Mouse (Mus musculus) hindbrain, embryonic 16.5 days (tissue): ENCODE results near the gene Capn3. TPM values are rescaled to one million over a fixed set of nuclear protein-coding genes. Genes with fewer than 3 reads are reported as not detected.

Experiments
- ATAC-seq: fragments of 200-750 bp; cut with Nextera tagmentation; 2 replicates; pipeline ENCODE4 v1.8.0; 2017; ENCODE audit warnings: moderate TSS enrichment, moderate library complexity
- H3K27ac ChIP-seq: fragments of 300-500 bp; sonication (generic); 2 replicates; pipeline ENCODE4 v1.5.1; 2014; ENCODE audit warnings: low read depth, mild to moderate bottlenecking, control low read depth, low read length, moderate library complexity
- H3K27me3 ChIP-seq: fragments of 300-500 bp; sonication (generic); replicated peaks from 2 replicates; pipeline ENCODE4 v1.6.1; 2014; ENCODE audit warnings: low read length; ENCODE audit not compliant: control insufficient read depth, insufficient read depth
- H3K36me3 ChIP-seq: fragments of 300-500 bp; sonication (generic); 2 replicates; pipeline ENCODE4 v1.6.1; 2014; ENCODE audit warnings: mild to moderate bottlenecking, low read length, moderate library complexity, mixed read lengths; ENCODE audit not compliant: control insufficient read depth, insufficient read depth
- H3K4me1 ChIP-seq: fragments of 300-500 bp; sonication (generic); 2 replicates; pipeline ENCODE4 v1.6.1; 2014; ENCODE audit warnings: low read depth, low read length; ENCODE audit not compliant: control insufficient read depth, insufficient read depth
- H3K4me2 ChIP-seq: fragments of 300-500 bp; sonication (generic); 2 replicates; pipeline ENCODE4 v1.6.1; 2014; ENCODE audit warnings: mild to moderate bottlenecking, low read length, control low read depth, moderate library complexity
- H3K4me3 ChIP-seq: fragments of 300-500 bp; sonication (generic); 2 replicates; pipeline ENCODE4 v1.5.1; 2014; ENCODE audit warnings: mild to moderate bottlenecking, low read length, control low read depth, moderate library complexity
- H3K9ac ChIP-seq: fragments of 300-500 bp; sonication (generic); 2 replicates; pipeline ENCODE4 v1.6.1; 2014; ENCODE audit warnings: low read depth, mild to moderate bottlenecking, control low read depth, low read length, moderate library complexity
- H3K9me3 ChIP-seq: fragments of 300-500 bp; sonication (generic); 2 replicates; pipeline ENCODE4 v1.6.1; 2014; ENCODE audit warnings: mild to moderate bottlenecking, low read length, moderate library complexity; ENCODE audit not compliant: control insufficient read depth
- WGBS: fragments of 180-500 bp; shearing (Covaris S2); extraction: QIAGEN DNeasy Blood & Tissue Kit; methylation state at CpG from one replicate; pipeline ENCODE4 v1.1.7; 2014; 5-methylcytosine and 5-hydroxymethylcytosine counted together
- polyA plus RNA-seq: library from polyadenylated mRNA; unstranded; fragments of >200 nt; fragmentation: Nextera tagmentation; extraction: Ambion mirVana; gene quantifications from 2 replicates; pipeline ENCODE4 v1.2.1, GENCODE M21; 2015

The Capn3 gene
- polyA plus RNA-seq, 1 experiment from 2014 or later = 0.54 TPM

DNA sequence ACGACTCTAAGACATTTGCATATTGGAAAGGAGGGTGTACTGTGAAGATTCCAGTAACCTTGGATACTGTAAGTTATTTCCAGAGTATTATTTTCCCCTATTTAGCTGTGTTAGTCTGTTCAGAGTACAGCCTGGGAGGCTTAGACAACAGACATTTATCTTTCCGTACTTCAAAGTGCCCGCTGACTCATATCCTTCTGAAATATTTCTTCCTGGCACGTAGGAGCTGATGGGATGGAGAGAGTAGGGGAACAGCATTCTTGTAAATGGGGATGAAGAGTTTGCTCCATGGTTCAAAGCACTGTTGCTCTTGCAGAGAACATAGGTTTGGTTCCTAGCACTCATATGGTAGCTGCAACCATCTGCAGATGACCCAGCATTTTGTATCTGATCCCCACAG lies 3.2 kb upstream of the Capn3 start:
- Histone ChIP-seq H3K9me3 (no peaks in the 10 kb centered on the region), H3K36me3 (no peaks in the 10 kb centered on the region)
- WGBS = 77% methylated on average over 4 of the region's 4 CpGs

DNA sequence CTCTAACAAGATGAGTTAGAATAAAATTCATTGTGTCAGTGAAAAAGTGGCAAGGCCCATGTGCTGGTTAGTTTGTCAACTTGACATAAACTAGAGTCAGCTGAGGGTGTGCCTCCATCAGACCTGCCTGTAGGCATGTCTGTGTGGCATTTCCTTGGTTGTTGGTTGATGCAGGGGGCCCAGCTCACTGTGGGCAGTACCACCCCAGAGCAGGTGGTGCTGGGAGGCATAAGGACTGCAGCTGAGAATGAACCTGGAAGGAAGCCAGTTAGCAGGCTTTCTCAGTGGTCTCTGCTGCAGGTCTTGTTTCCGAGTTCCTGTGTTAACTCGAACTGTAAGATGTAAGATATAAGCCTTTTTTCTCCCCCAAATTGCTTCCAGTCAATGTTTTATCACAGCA lies 832 bp upstream of the Capn3 start:
- Histone ChIP-seq H3K27me3 (no peaks in the 10 kb centered on the region), H3K4me2 (no peak overlapping the region), H3K27ac (no peak overlapping the region), H3K4me1 (no peaks in the 10 kb centered on the region), H3K9me3 (no peaks in the 10 kb centered on the region), H3K4me3 (no peak overlapping the region), H3K9ac (no peak overlapping the region), H3K36me3 (no peaks in the 10 kb centered on the region)
- no peak for ATAC-seq
- 65% methylated on average over 2 of the region's 2 CpGs for WGBS

More for the DNA sequence above, 3.2 kb upstream of the Capn3 start:
- Histone ChIP-seq H3K4me2 (no peak overlapping the region), H3K4me3 (no peak overlapping the region), H3K27me3 (no peaks in the 10 kb centered on the region), H3K9ac (no peak overlapping the region), H3K4me1 (no peaks in the 10 kb centered on the region), H3K27ac (no peak overlapping the region)
- no peak for ATAC-seq

DNA sequence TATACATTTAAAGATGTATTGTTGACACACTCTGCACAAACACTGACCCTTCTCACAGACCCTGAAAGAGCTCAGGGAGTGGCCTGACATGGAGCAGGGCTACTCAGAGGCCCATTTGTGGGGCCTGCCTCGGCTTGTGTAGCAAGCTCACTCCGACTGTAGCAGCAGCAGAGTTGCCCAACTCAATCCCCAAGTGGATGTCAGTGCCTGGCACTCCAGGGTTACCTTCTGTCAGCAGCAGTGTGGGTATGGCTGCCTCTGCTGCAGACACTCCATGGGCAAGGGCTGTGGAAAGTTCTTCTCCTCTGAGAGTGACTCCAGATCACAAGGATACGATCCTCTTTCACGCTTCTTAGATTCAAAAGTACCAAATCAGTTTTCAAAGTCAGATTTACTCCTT lies 4.4 kb downstream of the Capn3 start:
- Histone ChIP-seq H3K4me1 (no peaks in the 10 kb centered on the region), H3K36me3 (no peaks in the 10 kb centered on the region), H3K27me3 (no peaks in the 10 kb centered on the region), H3K9ac (no peak overlapping the region), H3K4me2 (no peak overlapping the region), H3K9me3 (no peaks in the 10 kb centered on the region), H3K27ac (no peak overlapping the region), H3K4me3 (no peak overlapping the region)
- no peak for ATAC-seq
- WGBS = 90% methylated on average over 4 of the region's 4 CpGs

DNA sequence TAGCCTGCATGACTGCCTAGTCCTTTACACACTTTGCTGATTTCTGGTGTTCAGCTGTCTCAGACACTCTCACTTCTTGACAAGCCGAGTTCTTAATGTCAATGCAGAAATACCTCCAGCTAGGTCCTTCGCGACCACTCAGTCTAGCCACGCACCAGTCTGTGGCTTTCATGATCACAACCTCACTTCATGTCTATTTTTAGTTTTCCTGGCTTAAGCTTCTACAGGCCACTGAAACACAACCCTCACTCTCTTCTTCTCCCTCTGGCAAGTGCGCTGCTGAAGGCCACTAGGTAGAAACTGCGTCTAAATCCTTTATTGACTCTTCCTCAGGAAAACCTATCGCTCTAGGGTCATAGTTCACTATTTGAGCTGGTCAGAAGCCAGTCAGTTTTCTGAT lies 7.5 kb downstream of the Capn3 start:
- Histone ChIP-seq H3K36me3 (no peaks in the 10 kb centered on the region), H3K9ac (no peak overlapping the region), H3K4me3 (no peak overlapping the region), H3K9me3 (no peaks in the 10 kb centered on the region), H3K4me1 (no peaks in the 10 kb centered on the region), H3K27ac (no peak overlapping the region), H3K27me3 (no peaks in the 10 kb centered on the region), H3K4me2 (no peak overlapping the region)
- no peak for ATAC-seq
- WGBS = 91% methylated on average over 7 of the region's 7 CpGs

- H3K36me3 ChIP-seq = no peaks in the 10 kb centered on the region
- no peak overlapping the region for H3K4me3 ChIP-seq
- H3K4me2 ChIP-seq = no peak overlapping the region
- H3K9ac ChIP-seq = no peak overlapping the region
- H3K9me3 ChIP-seq = no peaks in the 10 kb centered on the region
- ATAC-seq = no peak
- no peaks in the 10 kb centered on the region for H3K4me1 ChIP-seq
- H3K27me3 ChIP-seq = no peaks in the 10 kb centered on the region
- no peak overlapping the region for H3K27ac ChIP-seq
- 77% methylated on average over 8 of the region's 8 CpGs for WGBS
Measured at GRCm38 (mm10) chr2:120464091-120464490, 8.3 kb downstream of the Capn3 start.

DNA sequence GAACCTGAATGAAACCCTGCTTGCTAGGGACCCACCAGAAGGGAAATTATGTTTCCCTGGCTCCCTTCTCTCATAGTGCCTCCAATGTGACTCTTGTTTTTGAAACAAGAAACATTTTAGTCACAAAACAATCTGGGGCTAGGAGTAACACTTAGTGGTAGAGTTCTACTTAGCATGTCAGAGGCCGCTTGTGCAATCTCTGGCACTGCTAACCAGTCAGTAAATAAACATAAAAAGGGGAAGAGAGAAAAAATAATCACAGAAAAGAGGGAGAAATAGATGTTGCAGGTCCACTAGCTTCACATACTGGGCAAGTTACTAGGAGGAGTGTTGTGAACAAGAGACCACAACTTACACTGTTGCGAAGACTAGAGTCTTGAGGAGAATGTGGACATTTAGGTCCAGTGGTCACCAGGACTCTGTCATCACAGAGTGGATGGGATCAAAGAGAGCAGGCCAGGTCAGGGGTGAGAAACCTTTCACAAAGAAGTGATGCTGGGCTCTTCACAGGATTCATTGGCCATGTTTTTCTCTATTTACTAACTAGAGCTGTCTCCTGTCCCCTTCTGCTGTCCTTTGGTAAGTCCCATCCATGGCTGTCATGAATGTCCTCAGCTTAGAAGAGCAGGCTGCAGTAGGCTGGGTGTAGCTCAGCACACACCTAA lies 9.0 kb downstream of the Capn3 start:
- Histone ChIP-seq H3K4me3 (no peak overlapping the region), H3K4me1 (no peaks in the 10 kb centered on the region), H3K9me3 (no peaks in the 10 kb centered on the region), H3K27ac (no peak overlapping the region), H3K36me3 (no peaks in the 10 kb centered on the region), H3K4me2 (no peak overlapping the region), H3K27me3 (no peaks in the 10 kb centered on the region), H3K9ac (no peak overlapping the region)
- no peak for ATAC-seq
- WGBS = 91% methylated on average over 2 of the region's 2 CpGs

DNA sequence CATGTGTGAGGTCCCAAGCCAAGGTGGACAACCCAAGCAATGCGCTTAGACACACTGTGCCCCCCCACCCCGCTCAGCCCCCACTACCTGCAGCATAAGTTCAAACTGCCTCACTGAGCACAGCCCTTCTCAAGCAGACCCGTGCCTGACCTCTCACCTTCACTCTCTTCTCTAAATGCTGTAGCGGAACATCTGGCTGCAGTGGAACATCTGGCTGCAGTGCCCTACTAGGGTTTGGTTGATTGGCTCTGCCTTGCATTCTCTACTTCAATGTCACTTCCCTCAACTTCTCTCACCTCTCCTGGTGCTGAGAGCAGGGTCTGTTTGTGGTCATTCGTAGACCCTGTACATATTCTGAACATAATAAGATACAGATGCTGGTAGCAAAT lies 9.6 kb downstream of the Capn3 start:
- no peak overlapping the region for H3K27ac ChIP-seq
- H3K4me2 ChIP-seq = no peak overlapping the region
- H3K27me3 ChIP-seq = no peaks in the 10 kb centered on the region
- no peaks in the 10 kb centered on the region for H3K4me1 ChIP-seq
- WGBS = 87% methylated on average over 5 of the region's 5 CpGs
- no peaks in the 10 kb centered on the region for H3K36me3 ChIP-seq
- no peak overlapping the region for H3K4me3 ChIP-seq
- no peak for ATAC-seq
- no peaks in the 10 kb centered on the region for H3K9me3 ChIP-seq
- no peak overlapping the region for H3K9ac ChIP-seq

- H3K4me1 ChIP-seq = no peaks in the 10 kb centered on the region
- no peak overlapping the region for H3K4me3 ChIP-seq
- no peaks in the 10 kb centered on the region for H3K9me3 ChIP-seq
- H3K36me3 ChIP-seq = no peaks in the 10 kb centered on the region
- H3K4me2 ChIP-seq = no peak overlapping the region
- H3K27ac ChIP-seq = no peak overlapping the region
- H3K9ac ChIP-seq = no peak overlapping the region
- ATAC-seq = no peak
- no peaks in the 10 kb centered on the region for H3K27me3 ChIP-seq
Measured at GRCm38 (mm10) chr2:120468011-120468410, 12.2 kb downstream of the Capn3 start.

DNA sequence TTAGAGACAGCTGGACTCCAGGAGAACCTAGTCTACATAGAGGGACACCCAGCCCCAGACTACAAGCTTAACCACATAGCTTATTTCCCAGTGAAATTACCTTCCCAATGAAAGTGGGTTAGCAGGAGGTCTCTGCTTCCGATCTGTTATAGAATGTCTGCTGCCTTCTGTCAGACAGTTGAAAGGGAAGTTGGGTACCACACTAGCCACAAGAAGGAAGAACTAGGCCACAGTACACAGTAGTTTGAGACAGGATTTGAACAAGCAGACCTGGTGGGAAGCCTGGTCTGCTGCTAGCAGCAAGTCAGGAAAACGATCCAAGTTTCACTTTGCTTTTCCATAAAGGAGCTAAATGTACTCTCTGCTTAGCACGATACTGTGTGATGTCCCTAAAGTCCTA lies 13.4 kb downstream of the Capn3 start:
- no peaks in the 10 kb centered on the region for H3K36me3 ChIP-seq
- 89% methylated on average over 3 of the region's 3 CpGs for WGBS
- H3K4me2 ChIP-seq = no peak overlapping the region
- no peaks in the 10 kb centered on the region for H3K9me3 ChIP-seq
- ATAC-seq = no peak
- H3K27ac ChIP-seq = no peak overlapping the region
- no peak overlapping the region for H3K9ac ChIP-seq
- no peaks in the 10 kb centered on the region for H3K27me3 ChIP-seq
- H3K4me1 ChIP-seq = no peaks in the 10 kb centered on the region
- H3K4me3 ChIP-seq = no peak overlapping the region

GRCm38 (mm10) chr2:120469715-120470114 lies 13.9 kb downstream of the Capn3 start:
- WGBS = 94% methylated on average over 10 of the region's 10 CpGs

More at GRCm38 (mm10) chr2:120469715-120470114, 13.9 kb downstream of the Capn3 start:
- Histone ChIP-seq H3K9me3 (no peaks in the 10 kb centered on the region), H3K27me3 (no peaks in the 10 kb centered on the region), H3K9ac (no peak overlapping the region), H3K36me3 (no peaks in the 10 kb centered on the region), H3K4me3 (no peak overlapping the region), H3K27ac (no peak overlapping the region), H3K4me1 (no peaks in the 10 kb centered on the region), H3K4me2 (no peak overlapping the region)
- ATAC-seq = no peak
